Mouse (Mus musculus): Measurements from ENCODE around the gene Acsbg2.

DNA sequence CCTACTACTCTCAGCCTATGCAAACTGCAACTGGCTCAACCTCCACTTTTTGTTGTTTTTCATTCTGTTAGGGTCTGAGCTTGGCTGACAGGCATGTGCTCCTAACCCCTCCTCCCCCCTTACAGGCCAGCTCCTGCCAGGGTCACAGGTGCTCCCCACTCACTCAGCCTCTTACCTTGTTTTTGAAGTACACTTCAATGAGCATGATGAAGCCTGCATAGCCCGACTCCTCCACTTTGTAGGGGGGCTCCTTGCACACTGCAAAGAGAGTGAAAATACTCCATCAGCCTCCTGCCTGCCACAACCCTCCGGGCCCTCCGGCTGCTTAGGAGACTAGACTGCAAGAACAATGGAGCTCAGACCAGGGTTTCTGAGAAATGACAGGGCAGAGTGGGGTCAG is 45.5 kb upstream of the Acsbg2 start:
- no peak for TF ChIP-seq POLR2A (IDR thresholded peaks at IDR 0.05; ENCODE audit: low read depth, low read length)
- TF ChIP-seq CTCF (IDR thresholded peaks at IDR 0.05; ENCODE audit: borderline replicate concordance, insufficient read depth, low read length) = no peak

Measured in embryonic fibroblast, embryonic 13.5 days (primary cell).